Mouse (Mus musculus): Measurements from ENCODE around the gene Setd2. TPM values are rescaled to one million over a fixed set of nuclear protein-coding genes. Genes with fewer than 3 reads are reported as not detected.

Gene Setd2
- polyA plus RNA-seq, 1 experiment = 69.0 TPM

DNA sequence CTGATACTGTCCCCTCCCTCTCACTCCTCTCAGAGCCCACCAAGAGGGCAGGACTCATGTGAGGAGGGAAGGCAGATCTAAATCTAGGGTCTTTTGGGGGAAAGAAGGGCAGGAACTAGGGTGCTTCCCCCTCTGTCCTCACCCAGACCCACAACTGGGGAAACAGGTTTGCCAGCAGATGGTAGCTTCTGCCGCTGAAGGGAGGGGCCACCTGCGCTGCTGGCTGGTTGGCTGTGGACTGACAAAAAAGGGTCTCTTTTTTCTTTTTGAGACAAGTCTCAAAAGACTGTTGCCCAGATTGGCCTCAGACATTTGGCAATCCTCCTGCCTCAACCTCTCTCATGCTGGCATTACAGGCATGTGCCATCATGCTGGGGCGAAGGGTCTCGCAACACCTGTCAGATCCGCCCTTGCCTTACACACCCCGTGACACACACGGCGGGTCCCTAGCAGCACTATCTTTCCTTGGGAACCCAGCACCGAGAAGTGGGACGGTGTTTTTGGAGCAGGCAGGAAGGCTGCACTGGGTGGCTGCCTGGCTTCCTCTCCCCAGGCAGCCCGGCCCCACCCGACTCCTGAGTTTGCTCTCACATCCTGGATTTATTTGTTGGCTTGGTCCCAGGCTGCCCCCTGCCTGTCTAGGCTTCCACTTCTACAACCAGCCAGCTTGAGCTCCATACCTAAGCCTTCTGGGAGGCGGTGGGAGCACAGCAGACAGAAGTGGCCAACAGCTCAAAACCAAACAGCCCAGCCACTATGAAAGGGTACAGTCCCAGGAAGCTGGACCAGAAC lies 119.7 kb downstream of the Setd2 start:
- WGBS = 35% methylated on average over 13 of the region's 13 CpGs
- TF ChIP-seq POLR2A (IDR thresholded peaks at IDR 0.05; ENCODE audit: borderline replicate concordance, insufficient read depth, low read length) (no peak), CTCF (IDR thresholded peaks at IDR 0.05; ENCODE audit: borderline replicate concordance, insufficient read depth, low read depth, low read length) (no peak)
- H3K4me3 ChIP-seq (replicated peaks; ENCODE audit: insufficient read depth, low read depth, low read length) = no peak overlapping the region
- no peaks in the 10 kb centered on the region for H3K27me3 ChIP-seq (ENCODE audit: control insufficient read depth, insufficient read depth, low read length)
- no peak overlapping the region for H3K27ac ChIP-seq (ENCODE audit: insufficient read depth, low read length)
- H3K4me1 ChIP-seq (ENCODE audit: control insufficient read depth, insufficient read depth, low read length) = peaks cover 17% of the 10 kb centered on the region
- no peak for DNase-seq

DNA sequence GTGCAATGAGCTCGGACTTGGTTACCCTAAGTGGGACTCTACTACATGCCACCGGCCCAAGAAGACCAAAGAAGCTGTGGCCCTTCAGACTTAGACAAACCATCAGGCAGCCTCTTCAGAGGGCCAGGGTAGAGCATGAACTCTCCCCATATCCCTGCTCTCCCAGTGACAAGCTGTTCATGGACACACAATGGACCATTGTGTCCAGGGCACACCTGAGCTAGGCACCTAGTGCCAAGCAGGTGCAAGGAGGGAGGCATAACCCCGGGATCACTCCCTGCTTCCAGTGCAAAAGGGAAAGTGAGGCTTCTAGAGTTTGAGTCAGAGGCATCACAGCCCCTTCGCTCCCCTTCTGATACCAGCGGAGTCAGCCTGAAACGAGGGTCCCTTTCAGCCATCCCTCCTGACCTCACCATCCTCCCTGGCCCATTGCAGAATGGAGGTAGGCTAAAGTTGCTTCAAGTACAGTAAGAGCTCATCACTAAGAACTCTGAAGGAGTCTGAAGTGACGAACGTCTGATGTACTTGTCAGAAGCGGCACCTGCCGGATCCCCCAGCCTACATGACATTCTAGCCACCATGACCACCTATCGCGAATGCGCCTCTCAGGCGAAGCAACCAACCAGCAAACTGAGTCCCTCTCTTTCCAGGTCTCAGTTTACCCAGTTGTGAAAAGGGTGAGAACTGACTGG lies 120.7 kb downstream of the Setd2 start:
- no peak for TF ChIP-seq CTCF (IDR thresholded peaks at IDR 0.05; ENCODE audit: borderline replicate concordance, insufficient read depth, low read depth, low read length)
- no peak for TF ChIP-seq POLR2A (IDR thresholded peaks at IDR 0.05; ENCODE audit: borderline replicate concordance, insufficient read depth, low read length)
- Histone ChIP-seq H3K27me3 (ENCODE audit: control insufficient read depth, insufficient read depth, low read length) (no peaks in the 10 kb centered on the region), H3K27ac (ENCODE audit: insufficient read depth, low read length) (no peak overlapping the region), H3K4me1 (ENCODE audit: control insufficient read depth, insufficient read depth, low read length) (peaks cover 17% of the 10 kb centered on the region), H3K4me3 (replicated peaks; ENCODE audit: insufficient read depth, low read depth, low read length) (peak overlapping the region; percentile 54)
- DNase-seq = no peak
- 26% methylated on average over 14 of the region's 14 CpGs for WGBS

DNA sequence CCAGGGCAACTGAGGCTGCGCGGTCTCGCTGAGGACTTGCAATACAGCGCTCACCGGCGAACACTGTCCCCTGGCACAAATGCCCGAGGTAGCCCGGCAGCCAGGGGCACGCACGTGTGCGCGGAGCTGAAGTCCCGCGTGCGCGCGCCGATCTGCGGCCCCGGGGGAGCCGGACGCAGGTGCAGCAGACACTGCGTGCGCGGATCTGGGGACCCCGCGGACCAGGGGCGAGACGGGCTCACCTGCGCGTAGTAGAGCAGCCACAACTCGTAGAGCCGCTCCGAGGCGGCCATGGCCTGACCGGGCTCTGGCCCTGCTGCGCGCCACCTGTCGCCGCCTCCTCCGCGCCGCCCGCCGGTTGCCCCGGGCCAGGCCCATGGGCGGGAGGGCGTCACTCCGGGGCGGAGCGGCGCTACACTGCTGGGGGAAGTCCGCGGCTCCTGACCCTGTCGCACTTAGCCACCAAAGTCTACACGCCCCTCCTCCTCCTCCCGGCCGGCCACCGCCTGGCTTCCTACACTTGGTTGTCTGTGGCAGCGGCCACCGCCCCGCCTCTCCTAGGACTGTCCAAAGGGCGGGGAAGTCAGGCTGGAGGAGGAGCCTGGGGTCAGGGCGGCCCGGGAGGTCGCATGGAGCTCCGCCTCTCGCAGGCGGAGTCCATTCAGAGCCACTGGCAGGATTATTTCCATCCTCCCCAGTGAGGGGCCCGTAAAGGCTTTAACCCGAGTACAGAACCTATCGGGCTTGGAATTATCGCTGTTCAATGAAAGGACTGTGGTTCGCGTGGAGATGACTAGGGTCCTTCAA lies 121.5 kb downstream of the Setd2 start, which contains the start of gene Nbeal2:
Gene Nbeal2, minus strand, starts transcription at position 507 of the 807 bp plus-strand sequence.
- peak; percentile 89 to 90 for DNase-seq
- TF ChIP-seq CTCF (IDR thresholded peaks at IDR 0.05; ENCODE audit: borderline replicate concordance, insufficient read depth, low read depth, low read length) (no peak), POLR2A (IDR thresholded peaks at IDR 0.05; ENCODE audit: borderline replicate concordance, insufficient read depth, low read length) (peak; percentile 52; the same call in 1 of the 2 replicates)
- WGBS = under 1% methylated on average over 70 of the region's 75 CpGs
- Histone ChIP-seq H3K27ac (ENCODE audit: insufficient read depth, low read length) (peak within 1 kb of the TSS; percentile 17; the same call in 1 of the 2 replicates), H3K4me3 (replicated peaks; ENCODE audit: insufficient read depth, low read depth, low read length) (peak within 1 kb of the TSS; percentile 54), H3K4me1 (ENCODE audit: control insufficient read depth, insufficient read depth, low read length) (peaks cover 17% of the 10 kb centered on the region), H3K27me3 (ENCODE audit: control insufficient read depth, insufficient read depth, low read length) (no peaks in the 10 kb centered on the region)

DNA sequence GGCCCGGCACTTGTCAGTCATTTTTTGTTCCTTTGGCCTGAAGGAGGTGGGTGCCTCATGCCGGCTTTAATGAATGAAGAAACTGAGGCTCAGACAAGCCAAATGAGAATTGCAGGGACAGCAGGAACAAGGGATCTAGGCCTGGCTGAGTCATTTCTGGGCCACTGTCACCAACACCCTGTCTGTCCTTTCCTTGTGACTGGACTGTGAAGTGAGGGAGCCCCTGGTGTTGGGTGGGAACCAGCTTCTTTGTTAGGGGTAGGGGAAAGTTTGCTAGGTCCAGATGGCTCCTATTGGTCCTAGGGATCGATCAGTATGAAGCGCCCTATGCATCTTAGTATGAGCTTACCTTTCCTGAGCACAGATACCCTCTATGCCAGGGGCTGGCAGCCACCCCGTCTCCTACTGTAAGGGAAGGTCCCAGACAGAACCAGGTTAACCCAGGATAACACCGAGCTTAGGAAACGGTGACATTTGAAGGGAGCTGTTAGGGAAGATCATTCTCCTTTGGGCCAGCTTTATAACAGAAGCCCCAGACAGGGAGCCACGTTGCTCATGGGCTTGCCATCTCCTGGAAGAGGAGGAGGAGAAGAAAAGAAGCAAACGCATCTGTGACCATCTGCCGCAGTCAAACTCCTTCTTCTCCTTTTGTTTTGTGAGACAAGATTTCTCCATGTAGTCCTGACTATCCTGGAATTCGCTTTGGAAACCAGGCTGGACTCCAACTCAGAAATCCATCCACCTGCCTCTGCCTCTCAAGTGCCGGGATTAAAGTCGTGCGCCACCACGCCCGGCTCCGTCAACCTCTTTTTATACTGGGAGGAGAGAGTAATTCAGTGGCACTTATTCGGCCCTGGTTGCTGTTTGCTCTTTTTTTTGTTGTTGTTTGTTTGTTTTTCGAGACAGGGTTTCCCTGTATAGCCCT lies 122.6 kb downstream of the Setd2 start:
- no peak for DNase-seq
- Histone ChIP-seq H3K27me3 (ENCODE audit: control insufficient read depth, insufficient read depth, low read length) (no peaks in the 10 kb centered on the region), H3K4me3 (replicated peaks; ENCODE audit: insufficient read depth, low read depth, low read length) (peak overlapping the region; percentile 54), H3K4me1 (ENCODE audit: control insufficient read depth, insufficient read depth, low read length) (peaks cover 17% of the 10 kb centered on the region), H3K27ac (ENCODE audit: insufficient read depth, low read length) (peak overlapping the region; percentile 17; the same call in 1 of the 2 replicates)
- WGBS = 80% methylated on average over 19 of the region's 19 CpGs
- TF ChIP-seq CTCF (IDR thresholded peaks at IDR 0.05; ENCODE audit: borderline replicate concordance, insufficient read depth, low read depth, low read length) (no peak), POLR2A (IDR thresholded peaks at IDR 0.05; ENCODE audit: borderline replicate concordance, insufficient read depth, low read length) (no peak)

DNA sequence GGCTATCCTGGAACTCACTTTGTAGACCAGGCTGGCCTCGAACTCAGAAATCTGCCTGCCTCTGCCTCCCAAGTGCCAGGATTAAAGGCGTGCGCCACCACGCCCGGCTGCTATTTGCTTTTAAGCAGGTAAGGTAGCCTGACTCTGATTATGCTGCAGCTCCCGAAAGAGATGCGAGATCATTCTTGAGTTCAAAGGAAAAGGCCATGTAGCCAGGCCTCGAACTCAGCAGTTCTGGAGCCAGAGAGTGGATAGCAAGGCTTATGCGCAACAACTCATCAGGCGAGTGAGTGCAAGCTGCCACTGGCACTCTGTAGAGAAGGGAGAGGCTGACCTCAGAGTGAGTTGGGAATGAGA lies 123.2 kb downstream of the Setd2 start:
- WGBS = 72% methylated on average over 10 of the region's 10 CpGs
- H3K27me3 ChIP-seq (ENCODE audit: control insufficient read depth, insufficient read depth, low read length) = no peaks in the 10 kb centered on the region
- no peak for DNase-seq
- peak overlapping the region; percentile 71 for H3K4me3 ChIP-seq (replicated peaks; ENCODE audit: insufficient read depth, low read depth, low read length)
- H3K27ac ChIP-seq (ENCODE audit: insufficient read depth, low read length) = peak overlapping the region; percentile 58
- no peak for TF ChIP-seq CTCF (IDR thresholded peaks at IDR 0.05; ENCODE audit: borderline replicate concordance, insufficient read depth, low read depth, low read length)
- no peak for TF ChIP-seq POLR2A (IDR thresholded peaks at IDR 0.05; ENCODE audit: borderline replicate concordance, insufficient read depth, low read length)
- peaks cover 23% of the 10 kb centered on the region for H3K4me1 ChIP-seq (ENCODE audit: control insufficient read depth, insufficient read depth, low read length)

DNA sequence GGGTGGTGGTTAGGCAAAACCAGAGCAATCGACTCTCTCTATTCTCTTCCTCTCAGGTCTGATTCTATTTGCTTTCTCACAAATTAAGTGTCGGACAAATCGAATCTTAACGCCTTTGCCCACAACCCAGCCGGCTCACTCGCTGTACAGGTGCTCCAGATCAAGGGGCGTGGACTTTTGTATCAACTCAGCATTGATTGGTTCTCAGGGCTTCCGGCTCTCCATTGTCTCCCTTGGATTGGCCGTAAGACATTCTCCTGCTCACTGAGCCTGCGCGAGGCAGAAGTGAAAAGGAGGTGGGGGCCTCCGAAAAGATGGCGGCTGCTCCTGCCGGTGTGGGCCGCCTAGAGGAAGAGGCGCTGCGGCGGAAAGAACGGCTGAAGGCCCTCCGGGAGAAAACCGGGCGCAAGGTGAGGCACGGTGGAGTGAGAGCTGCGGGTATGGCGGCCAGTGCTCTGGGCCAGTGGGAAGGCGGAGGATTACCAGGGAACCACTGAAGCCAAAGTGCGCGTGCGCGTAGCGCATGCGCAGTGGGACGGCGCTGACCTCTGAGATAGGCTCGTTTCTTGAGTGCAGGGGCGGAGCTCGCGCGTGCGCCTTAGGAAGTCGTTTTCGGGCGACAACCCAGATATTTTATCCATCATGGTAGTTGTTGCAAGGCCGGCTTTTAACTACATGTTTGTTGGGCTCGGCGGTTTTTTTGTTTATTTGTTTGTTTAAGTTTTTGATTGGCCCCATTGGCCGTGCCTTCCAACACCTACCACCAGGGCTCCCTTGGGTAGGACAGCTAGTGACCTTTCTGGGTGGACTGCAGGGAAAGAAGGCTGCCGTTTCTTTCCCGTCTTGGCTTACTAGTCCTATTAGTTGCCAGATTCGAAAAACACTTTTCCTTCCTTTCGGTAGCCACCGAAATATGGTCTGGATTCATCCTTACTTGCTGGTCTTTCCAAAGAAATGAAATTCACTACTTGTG lies 124.1 kb downstream of the Setd2 start, which contains the start of gene Ccdc12:
Gene Ccdc12, plus strand, starts transcription at position 255 of the 973 bp plus-strand sequence.
- peak; percentile 77; the same call in 1 of the 2 replicates for TF ChIP-seq POLR2A (IDR thresholded peaks at IDR 0.05; ENCODE audit: borderline replicate concordance, insufficient read depth, low read length)
- peak; percentile 22; the same call in 1 of the 2 replicates for TF ChIP-seq CTCF (IDR thresholded peaks at IDR 0.05; ENCODE audit: borderline replicate concordance, insufficient read depth, low read depth, low read length)
- H3K4me1 ChIP-seq (ENCODE audit: control insufficient read depth, insufficient read depth, low read length) = peaks cover 32% of the 10 kb centered on the region
- H3K27me3 ChIP-seq (ENCODE audit: control insufficient read depth, insufficient read depth, low read length) = no peaks in the 10 kb centered on the region
- WGBS = under 1% methylated on average over 52 of the region's 52 CpGs
- peak within 1 kb of the TSS; percentile 71 for H3K4me3 ChIP-seq (replicated peaks; ENCODE audit: insufficient read depth, low read depth, low read length)
- peak within 1 kb of the TSS; percentile 90 for H3K27ac ChIP-seq (ENCODE audit: insufficient read depth, low read length)
- peak; percentile 98 to 99 for DNase-seq
